Mouse (Mus musculus) midbrain, embryonic 14.5 days (tissue): ENCODE data around the gene Naa30. TPM values are rescaled to one million over a fixed set of nuclear protein-coding genes. Genes with fewer than 3 reads are reported as not detected.

Source experiments
- ATAC-seq: fragments of 200-750 bp; cut with Nextera tagmentation; 2 replicates; pipeline ENCODE4 v1.8.0; 2017; ENCODE audit warnings: moderate number of reproducible peaks, moderate library complexity; ENCODE audit not compliant: low FRiP score, low TSS enrichment
- DNase-seq: peaks from one replicate; pipeline ENCODE4 v3.0.0-alpha.2; 2015
- H3K27ac ChIP-seq: fragments of 300-500 bp; sonication (generic); replicated peaks from 2 replicates; pipeline ENCODE4 v1.5.1; 2014; ENCODE audit warnings: mild to moderate bottlenecking, low read depth, low read length, moderate library complexity
- H3K27me3 ChIP-seq: fragments of 300-500 bp; sonication (generic); 2 replicates; pipeline ENCODE4 v1.6.1; 2014; ENCODE audit warnings: low read length, control low read depth, mixed read lengths; ENCODE audit not compliant: control insufficient read depth, insufficient read depth
- H3K36me3 ChIP-seq: fragments of 300-500 bp; sonication (generic); 2 replicates; pipeline ENCODE4 v1.6.1; 2014; ENCODE audit warnings: low read length, control low read depth; ENCODE audit not compliant: control insufficient read depth, insufficient read depth
- H3K4me1 ChIP-seq: fragments of 300-500 bp; sonication (generic); 2 replicates; pipeline ENCODE4 v1.6.1; 2014; ENCODE audit warnings: mild to moderate bottlenecking, antibody characterized with exemption, low read length, control low read depth; ENCODE audit not compliant: control insufficient read depth, insufficient read depth
- H3K4me2 ChIP-seq: fragments of 300-500 bp; sonication (generic); 2 replicates; pipeline ENCODE4 v1.6.1; 2014; ENCODE audit warnings: mild to moderate bottlenecking, low read length, moderate library complexity
- H3K4me3 ChIP-seq: fragments of 300-500 bp; sonication (generic); replicated peaks from 2 replicates; pipeline ENCODE4 v1.5.1; 2014; ENCODE audit warnings: low read depth, low read length
- H3K9ac ChIP-seq: fragments of 300-500 bp; sonication (generic); replicated peaks from 2 replicates; pipeline ENCODE4 v1.6.1; 2014; ENCODE audit warnings: mild to moderate bottlenecking, low read length, moderate library complexity
- H3K9me3 ChIP-seq: fragments of 300-500 bp; sonication (generic); 2 replicates; pipeline ENCODE4 v1.6.1; 2016; ENCODE audit warnings: low read length, control low read depth, mixed read lengths; ENCODE audit not compliant: control insufficient read depth
- WGBS: fragments of 180-500 bp; shearing (Covaris S2); extraction: QIAGEN DNeasy Blood & Tissue Kit; methylation state at CpG from one replicate; pipeline ENCODE4 v1.1.7; 2014; 5-methylcytosine and 5-hydroxymethylcytosine counted together
- polyA plus RNA-seq: library from polyadenylated mRNA; unstranded; fragments of >200 nt; fragmentation: Nextera tagmentation; extraction: Ambion mirVana; gene quantifications from 2 replicates; pipeline ENCODE4 v1.2.1, GENCODE M21; 2014

The Naa30 gene
- polyA plus RNA-seq = 20.8 and 22.4 TPM in 2 replicates

DNA sequence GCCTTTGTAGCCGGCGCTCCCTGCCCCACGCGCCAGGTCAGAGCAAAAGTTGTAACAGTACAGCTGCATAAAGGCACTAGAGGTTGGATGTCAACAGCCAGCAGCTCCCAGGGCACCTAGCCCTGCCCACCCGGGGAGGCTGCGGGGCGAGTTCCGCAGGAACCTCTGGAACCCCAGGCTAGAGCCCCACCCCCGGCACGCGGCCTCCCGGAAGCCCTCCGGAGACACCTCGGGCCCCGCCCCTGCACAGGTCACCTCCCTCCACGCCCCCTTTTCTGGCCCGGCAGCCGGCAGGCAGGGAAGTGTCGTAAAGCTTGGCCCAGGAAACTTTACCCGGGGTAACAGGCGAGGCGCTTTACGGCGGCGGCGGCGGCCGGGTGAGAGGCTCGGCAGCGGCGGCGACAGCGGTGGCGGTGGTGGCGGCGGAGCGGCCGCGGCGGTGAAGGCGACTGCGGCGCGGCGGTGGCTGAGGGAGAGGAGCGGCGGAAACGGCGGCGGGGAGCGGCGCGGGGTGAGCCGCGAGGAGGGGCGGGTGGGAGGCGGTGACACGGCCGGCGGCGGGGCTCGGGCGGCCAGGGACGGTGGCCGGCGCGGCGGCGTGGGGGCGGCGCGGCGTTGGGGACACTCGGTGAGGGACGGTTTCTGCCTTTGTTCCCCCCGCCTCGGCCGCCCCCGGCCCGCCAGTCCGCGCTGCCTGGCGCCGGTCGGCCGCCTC is at the start of gene Naa30:
Gene Naa30 (plus strand): TSS at position 360 of the 715 bp plus-strand sequence.
- Histone ChIP-seq H3K9me3 (no peaks in the 10 kb centered on the region), H3K4me1 (peaks cover 24% of the 10 kb centered on the region), H3K4me3 (peak within 1 kb of the TSS; percentile 98), H3K27me3 (no peaks in the 10 kb centered on the region), H3K36me3 (no peaks in the 10 kb centered on the region), H3K9ac (peak within 1 kb of the TSS; percentile 96), H3K27ac (peak within 1 kb of the TSS; percentile 86), H3K4me2 (peak within 1 kb of the TSS; percentile 82)
- ATAC-seq = peak; percentile 93
- WGBS = under 1% methylated on average over 51 of the region's 86 CpGs
- peak; percentile 96 for DNase-seq

- DNase-seq = peak; percentile 77
Observed at GRCm38 (mm10) chr14:49127162-49127779, 44.8 kb upstream of the Naa30 start.

DNA sequence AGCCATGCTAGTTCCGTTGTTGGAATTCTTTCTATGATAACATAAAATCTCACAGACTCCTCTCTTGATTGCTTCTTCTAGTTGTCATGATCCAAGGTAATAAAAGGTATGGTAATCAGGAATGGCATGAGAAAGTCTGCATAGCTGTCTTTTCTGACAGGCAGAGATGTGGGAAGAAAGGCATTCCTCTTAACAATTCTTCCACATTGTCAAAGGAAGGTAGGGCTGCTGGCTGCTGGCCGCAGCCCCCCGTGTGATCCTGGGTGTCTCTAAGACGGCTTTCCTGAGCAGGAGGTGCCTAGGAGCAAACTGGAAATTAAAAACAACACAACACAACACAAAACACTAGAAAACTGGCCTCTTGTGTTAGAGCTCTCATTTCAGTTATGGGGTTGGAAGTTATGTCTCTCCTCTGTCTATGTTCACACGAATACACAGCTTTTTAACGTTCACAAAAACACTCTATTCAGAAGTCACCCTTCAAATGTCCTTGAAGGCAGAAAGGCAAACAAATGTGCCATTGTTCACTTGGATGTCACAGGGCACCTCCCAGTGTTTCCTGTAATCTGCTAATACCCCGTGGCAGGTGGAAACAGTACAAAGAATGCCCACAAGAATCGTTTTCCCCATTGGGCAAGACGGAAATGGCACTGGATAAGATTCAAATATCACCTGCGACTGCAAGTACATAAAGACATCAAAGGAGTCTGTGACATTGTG is 43.3 kb upstream of the Naa30 start:
- H3K4me1 ChIP-seq = peaks cover 20% of the 10 kb centered on the region
- H3K4me3 ChIP-seq = no peak overlapping the region
- H3K4me2 ChIP-seq = peak overlapping the region; percentile 10; the same call in 1 of the 2 replicates
- 0 out of 2 replicates have a peak overlapping the region, but pooled peaks have one; percentile 32 for H3K27ac ChIP-seq
- no peaks in the 10 kb centered on the region for H3K9me3 ChIP-seq
- 8% methylated on average over 10 of the region's 10 CpGs for WGBS
- no peaks in the 10 kb centered on the region for H3K36me3 ChIP-seq
- H3K27me3 ChIP-seq = no peaks in the 10 kb centered on the region
- DNase-seq (peak; percentile 47), ATAC-seq (no peak; the same call in 1 of the 2 replicates)
- H3K9ac ChIP-seq = 0 out of 2 replicates have a peak overlapping the region, but pooled peaks have one; percentile 12

More at GRCm38 (mm10) chr14:49127162-49127779, 44.8 kb upstream of the Naa30 start:
- Histone ChIP-seq H3K4me2 (peak overlapping the region; percentile 54), H3K36me3 (no peaks in the 10 kb centered on the region), H3K4me1 (peaks cover 20% of the 10 kb centered on the region), H3K9me3 (no peaks in the 10 kb centered on the region), H3K4me3 (peak overlapping the region; percentile 24), H3K27ac (peak overlapping the region; percentile 71), H3K9ac (peak overlapping the region; percentile 57), H3K27me3 (no peaks in the 10 kb centered on the region)
- WGBS = 13% methylated on average over 23 of the region's 23 CpGs
- no peak; the same call in 1 of the 2 replicates for ATAC-seq

DNA sequence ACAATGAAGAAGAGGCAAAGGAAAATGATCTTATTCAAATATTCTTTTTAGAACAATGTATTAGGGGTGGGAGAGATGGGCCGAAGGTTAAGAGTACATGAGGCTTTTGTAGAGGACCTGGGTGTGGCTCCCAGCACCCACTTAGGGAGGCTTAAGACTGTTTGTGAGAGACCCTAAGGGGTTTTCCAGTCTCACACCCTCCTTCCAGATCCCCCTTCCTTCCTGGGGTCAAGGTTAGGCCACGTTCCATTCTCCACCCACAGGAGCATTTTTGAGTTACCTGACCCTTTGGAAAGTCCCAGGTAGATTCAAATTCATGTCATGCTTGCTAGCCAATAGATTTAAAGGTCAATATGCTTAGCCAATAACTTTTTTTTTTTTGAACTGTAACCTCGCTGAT is 39.6 kb upstream of the Naa30 start:
- no peaks in the 10 kb centered on the region for H3K36me3 ChIP-seq
- DNase-seq = no peak

GRCm38 (mm10) chr14:49138171-49138570 is 33.9 kb upstream of the Naa30 start:
- H3K36me3 ChIP-seq = no peaks in the 10 kb centered on the region
- H3K9me3 ChIP-seq = no peaks in the 10 kb centered on the region
- H3K9ac ChIP-seq = no peak overlapping the region
- H3K27ac ChIP-seq = no peak overlapping the region
- no peak overlapping the region for H3K4me3 ChIP-seq
- no peaks in the 10 kb centered on the region for H3K4me1 ChIP-seq
- 73% methylated on average over 1 of the region's 1 CpGs for WGBS
- DNase-seq (no peak), ATAC-seq (no peak)
- no peak overlapping the region for H3K4me2 ChIP-seq
- no peaks in the 10 kb centered on the region for H3K27me3 ChIP-seq

More for the DNA sequence above, 39.6 kb upstream of the Naa30 start:
- Histone ChIP-seq H3K9ac (no peak overlapping the region), H3K27me3 (no peaks in the 10 kb centered on the region), H3K9me3 (no peaks in the 10 kb centered on the region), H3K4me2 (no peak overlapping the region), H3K27ac (no peak overlapping the region), H3K4me1 (peaks cover 15% of the 10 kb centered on the region), H3K4me3 (no peak overlapping the region)
- ATAC-seq = no peak
- WGBS = 95% methylated on average over 3 of the region's 3 CpGs

DNA sequence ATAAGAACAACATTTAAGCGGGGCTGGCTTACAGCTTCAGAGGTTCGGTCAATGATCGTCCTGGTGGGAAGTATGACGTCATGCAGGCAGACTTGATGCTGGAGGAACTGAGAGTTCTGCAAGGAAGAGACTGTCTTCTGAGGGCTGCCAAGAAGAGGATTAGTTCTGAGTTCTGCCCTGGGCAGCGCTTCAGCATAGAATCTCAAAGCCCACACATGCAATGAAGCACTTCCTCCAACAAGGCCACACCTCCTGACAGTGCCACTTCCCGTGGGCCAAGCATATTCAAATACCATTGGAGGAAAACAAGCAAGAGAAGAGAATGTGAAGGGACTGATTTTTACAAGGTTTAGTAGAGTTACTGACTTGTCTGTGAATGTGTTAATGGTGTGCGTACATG is 31.3 kb upstream of the Naa30 start:
- H3K27me3 ChIP-seq = no peaks in the 10 kb centered on the region
- ATAC-seq (no peak), DNase-seq (no peak)

DNA sequence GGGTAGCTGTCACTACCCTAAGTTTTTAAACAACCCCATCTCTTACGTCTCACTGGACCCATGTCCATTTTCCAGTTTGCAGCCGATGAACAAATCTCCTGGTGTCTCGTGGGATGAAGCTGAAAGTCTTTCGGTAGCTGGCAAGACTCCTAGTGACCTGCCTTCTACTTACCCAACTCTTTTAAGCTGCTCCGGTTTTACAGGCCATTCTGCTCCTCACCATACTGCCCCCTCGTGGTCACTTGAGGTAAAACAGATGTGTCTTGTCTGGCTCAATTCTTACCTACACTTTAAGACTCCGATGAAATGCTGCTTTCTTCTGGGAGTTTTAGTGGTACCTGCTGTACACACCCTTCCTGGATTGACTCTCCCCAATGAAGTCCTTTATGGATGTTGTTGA is 18.2 kb upstream of the Naa30 start:
- Histone ChIP-seq H3K36me3 (no peaks in the 10 kb centered on the region), H3K9ac (no peak overlapping the region), H3K27me3 (no peaks in the 10 kb centered on the region), H3K4me3 (no peak overlapping the region), H3K9me3 (no peaks in the 10 kb centered on the region), H3K4me1 (no peaks in the 10 kb centered on the region), H3K4me2 (no peak overlapping the region), H3K27ac (no peak overlapping the region)
- DNase-seq (peak; percentile 80), ATAC-seq (no peak)
- WGBS = 36% methylated on average over 7 of the region's 7 CpGs

More for the DNA sequence above, 31.3 kb upstream of the Naa30 start:
- Histone ChIP-seq H3K36me3 (no peaks in the 10 kb centered on the region), H3K4me1 (no peaks in the 10 kb centered on the region), H3K9ac (no peak overlapping the region), H3K4me3 (no peak overlapping the region), H3K4me2 (no peak overlapping the region), H3K9me3 (no peaks in the 10 kb centered on the region), H3K27ac (no peak overlapping the region)
- 94% methylated on average over 7 of the region's 7 CpGs for WGBS

- DNase-seq (peak; percentile 52), ATAC-seq (no peak)
- Histone ChIP-seq H3K9ac (no peak overlapping the region), H3K36me3 (no peaks in the 10 kb centered on the region), H3K4me2 (no peak overlapping the region), H3K4me3 (no peak overlapping the region), H3K27me3 (no peaks in the 10 kb centered on the region), H3K27ac (no peak overlapping the region), H3K4me1 (no peaks in the 10 kb centered on the region), H3K9me3 (no peaks in the 10 kb centered on the region)
- WGBS = 9% methylated on average over 5 of the region's 5 CpGs
Observed at GRCm38 (mm10) chr14:49155572-49155971, 16.5 kb upstream of the Naa30 start.
